Mouse (Mus musculus): ENCODE data around the gene Sh3gl2. TPM values are rescaled to one million over a fixed set of nuclear protein-coding genes. Genes with fewer than 3 reads are reported as not detected.

Sh3gl2 gene
- polyA plus RNA-seq, 1 experiment from 2014 or later: 6.3 TPM

GRCm38 (mm10) chr4:85559753-85560152, 354.8 kb downstream of the Sh3gl2 start:
- no peaks in the 10 kb centered on the region for H3K27me3 ChIP-seq (ENCODE audit: control insufficient read depth, insufficient read depth, low read depth, low read length)
- no peaks in the 10 kb centered on the region for H3K36me3 ChIP-seq (ENCODE audit: control insufficient read depth, insufficient read depth, low read length)
- H3K4me2 ChIP-seq (ENCODE audit: low read depth, low read length): no peak overlapping the region
- ATAC-seq (ENCODE audit: low read depth): no peak
- H3K9ac ChIP-seq (ENCODE audit: low read length): no peak overlapping the region
- WGBS: 49% methylated on average over 6 of the region's 6 CpGs
- H3K4me1 ChIP-seq (replicated peaks; ENCODE audit: control insufficient read depth, insufficient read depth, low read length): no peaks in the 10 kb centered on the region
- no peak overlapping the region for H3K27ac ChIP-seq (ENCODE audit: low read length)
- no peaks in the 10 kb centered on the region for H3K9me3 ChIP-seq (ENCODE audit: control insufficient read depth, low read length)
- no peak overlapping the region for H3K4me3 ChIP-seq (ENCODE audit: low read length)

DNA sequence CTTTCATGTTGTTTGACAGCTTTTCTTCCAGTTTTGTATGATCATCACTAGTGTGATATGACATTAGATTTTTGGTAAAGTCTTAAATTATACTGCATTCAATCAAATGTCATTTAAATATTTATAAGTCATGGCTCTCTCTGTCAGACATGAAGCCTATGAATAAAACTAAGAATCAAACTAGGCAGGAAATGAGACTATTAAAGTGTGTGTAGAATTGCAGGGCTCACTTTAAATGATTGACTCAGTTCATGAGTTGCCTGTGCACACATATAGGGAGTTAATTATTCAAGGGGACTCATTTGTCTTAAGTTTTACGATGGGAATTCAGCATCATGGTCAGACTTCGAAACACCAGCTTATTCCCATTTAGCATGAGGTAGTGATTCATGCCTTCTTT, 380.5 kb downstream of the Sh3gl2 start:
- H3K36me3 ChIP-seq (ENCODE audit: control insufficient read depth, insufficient read depth, low read length): no peaks in the 10 kb centered on the region
- ATAC-seq (ENCODE audit: low read depth): no peak
- H3K27me3 ChIP-seq (ENCODE audit: control insufficient read depth, insufficient read depth, low read depth, low read length): no peaks in the 10 kb centered on the region
- no peaks in the 10 kb centered on the region for H3K9me3 ChIP-seq (ENCODE audit: control insufficient read depth, low read length)
- WGBS: 88% methylated on average over 2 of the region's 2 CpGs
- no peaks in the 10 kb centered on the region; the same call in 1 of the 2 replicates for H3K4me1 ChIP-seq (replicated peaks; ENCODE audit: control insufficient read depth, insufficient read depth, low read length)
- no peak overlapping the region for H3K27ac ChIP-seq (ENCODE audit: low read length)
- H3K4me2 ChIP-seq (ENCODE audit: low read depth, low read length): no peak overlapping the region
- no peak overlapping the region for H3K4me3 ChIP-seq (ENCODE audit: low read length)
- H3K9ac ChIP-seq (ENCODE audit: low read length): no peak overlapping the region

GRCm38 (mm10) chr4:85588928-85589327, 384.0 kb downstream of the Sh3gl2 start:
- Histone ChIP-seq H3K27ac (ENCODE audit: low read length) (no peak overlapping the region), H3K36me3 (ENCODE audit: control insufficient read depth, insufficient read depth, low read length) (no peaks in the 10 kb centered on the region), H3K9ac (ENCODE audit: low read length) (no peak overlapping the region), H3K9me3 (ENCODE audit: control insufficient read depth, low read length) (no peaks in the 10 kb centered on the region), H3K4me1 (replicated peaks; ENCODE audit: control insufficient read depth, insufficient read depth, low read length) (no peaks in the 10 kb centered on the region; the same call in 1 of the 2 replicates), H3K4me2 (ENCODE audit: low read depth, low read length) (no peak overlapping the region), H3K27me3 (ENCODE audit: control insufficient read depth, insufficient read depth, low read depth, low read length) (no peaks in the 10 kb centered on the region), H3K4me3 (ENCODE audit: low read length) (no peak overlapping the region)
- peak; percentile 65; the same call in 1 of the 2 replicates for ATAC-seq (ENCODE audit: low read depth)
- WGBS: 49% methylated on average over 4 of the region's 4 CpGs

DNA sequence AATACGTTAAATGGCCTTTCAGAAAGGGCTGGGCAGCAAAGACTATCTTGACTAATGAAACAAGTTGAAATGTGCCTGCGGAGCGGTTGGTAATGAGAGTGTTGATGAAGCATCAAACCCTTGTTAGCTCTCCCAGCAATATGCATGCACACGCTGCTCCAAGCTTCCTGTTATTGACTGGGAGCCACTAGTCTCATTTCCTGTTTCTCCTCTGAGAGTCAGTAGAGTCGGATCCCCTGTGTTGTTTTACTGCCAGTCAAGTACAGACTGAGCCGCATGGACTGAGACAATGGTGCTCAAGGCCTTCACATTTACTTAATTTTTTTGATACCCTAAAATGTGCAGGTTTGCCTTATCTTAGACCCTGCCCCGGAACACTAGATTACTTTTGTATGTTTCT, 386.1 kb downstream of the Sh3gl2 start:
- no peak overlapping the region for H3K9ac ChIP-seq (ENCODE audit: low read length)
- H3K4me3 ChIP-seq (ENCODE audit: low read length): no peak overlapping the region
- H3K9me3 ChIP-seq (ENCODE audit: control insufficient read depth, low read length): no peaks in the 10 kb centered on the region
- H3K27ac ChIP-seq (ENCODE audit: low read length): no peak overlapping the region
- no peaks in the 10 kb centered on the region; the same call in 1 of the 2 replicates for H3K4me1 ChIP-seq (replicated peaks; ENCODE audit: control insufficient read depth, insufficient read depth, low read length)
- WGBS: 58% methylated on average over 7 of the region's 7 CpGs
- H3K4me2 ChIP-seq (ENCODE audit: low read depth, low read length): no peak overlapping the region
- H3K27me3 ChIP-seq (ENCODE audit: control insufficient read depth, insufficient read depth, low read depth, low read length): no peaks in the 10 kb centered on the region
- no peaks in the 10 kb centered on the region for H3K36me3 ChIP-seq (ENCODE audit: control insufficient read depth, insufficient read depth, low read length)
- ATAC-seq (ENCODE audit: low read depth): peak; percentile 51; the same call in 1 of the 2 replicates

- no peak overlapping the region for H3K9ac ChIP-seq (ENCODE audit: low read length)
- H3K9me3 ChIP-seq (ENCODE audit: control insufficient read depth, low read length): no peaks in the 10 kb centered on the region
- no peaks in the 10 kb centered on the region for H3K4me1 ChIP-seq (replicated peaks; ENCODE audit: control insufficient read depth, insufficient read depth, low read length)
- no peaks in the 10 kb centered on the region for H3K36me3 ChIP-seq (ENCODE audit: control insufficient read depth, insufficient read depth, low read length)
- no peaks in the 10 kb centered on the region for H3K27me3 ChIP-seq (ENCODE audit: control insufficient read depth, insufficient read depth, low read depth, low read length)
- no peak overlapping the region for H3K4me2 ChIP-seq (ENCODE audit: low read depth, low read length)
- no peak overlapping the region for H3K27ac ChIP-seq (ENCODE audit: low read length)
- no peak for ATAC-seq (ENCODE audit: low read depth)
- H3K4me3 ChIP-seq (ENCODE audit: low read length): no peak overlapping the region
These were observed 389.2 kb downstream of the Sh3gl2 start for GRCm38 (mm10) chr4:85594159-85594558.

- Histone ChIP-seq H3K27me3 (ENCODE audit: control insufficient read depth, insufficient read depth, low read depth, low read length) (no peaks in the 10 kb centered on the region), H3K4me2 (ENCODE audit: low read depth, low read length) (no peak overlapping the region), H3K4me1 (replicated peaks; ENCODE audit: control insufficient read depth, insufficient read depth, low read length) (no peaks in the 10 kb centered on the region), H3K9ac (ENCODE audit: low read length) (no peak overlapping the region), H3K27ac (ENCODE audit: low read length) (no peak overlapping the region), H3K4me3 (ENCODE audit: low read length) (no peak overlapping the region), H3K9me3 (ENCODE audit: control insufficient read depth, low read length) (no peaks in the 10 kb centered on the region), H3K36me3 (ENCODE audit: control insufficient read depth, insufficient read depth, low read length) (no peaks in the 10 kb centered on the region)
- 79% methylated on average over 3 of the region's 3 CpGs for WGBS
- no peak for ATAC-seq (ENCODE audit: low read depth)
These were observed 408.4 kb downstream of the Sh3gl2 start for GRCm38 (mm10) chr4:85613331-85613730.

GRCm38 (mm10) chr4:85618746-85619145, 413.8 kb downstream of the Sh3gl2 start:
- no peak for ATAC-seq (ENCODE audit: low read depth)
- Histone ChIP-seq H3K36me3 (ENCODE audit: control insufficient read depth, insufficient read depth, low read length) (no peaks in the 10 kb centered on the region), H3K9ac (ENCODE audit: low read length) (no peak overlapping the region), H3K27me3 (ENCODE audit: control insufficient read depth, insufficient read depth, low read depth, low read length) (no peaks in the 10 kb centered on the region), H3K4me2 (ENCODE audit: low read depth, low read length) (no peak overlapping the region), H3K9me3 (ENCODE audit: control insufficient read depth, low read length) (no peaks in the 10 kb centered on the region), H3K27ac (ENCODE audit: low read length) (no peak overlapping the region), H3K4me3 (ENCODE audit: low read length) (no peak overlapping the region), H3K4me1 (replicated peaks; ENCODE audit: control insufficient read depth, insufficient read depth, low read length) (no peaks in the 10 kb centered on the region)
- 83% methylated on average over 5 of the region's 5 CpGs for WGBS

DNA sequence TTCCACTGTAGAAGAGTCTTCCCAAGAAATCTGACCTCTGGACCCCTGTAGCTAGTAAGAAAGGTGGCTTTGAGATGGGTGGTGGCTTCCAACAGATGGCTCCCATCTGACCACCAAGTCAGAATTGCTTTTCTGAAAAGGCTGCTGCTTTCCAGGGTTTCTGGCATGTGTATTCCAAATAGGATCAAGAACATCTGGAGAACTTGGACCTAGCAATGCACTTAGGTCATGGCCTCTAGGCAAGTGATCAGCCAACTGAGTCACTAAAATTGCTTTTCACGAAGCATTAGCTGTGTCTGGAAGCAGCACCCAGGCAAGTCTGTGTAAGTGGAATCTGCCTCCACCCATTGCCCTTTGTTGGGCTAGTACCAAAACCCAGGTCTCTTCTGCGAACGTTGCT, 414.3 kb downstream of the Sh3gl2 start:
- no peaks in the 10 kb centered on the region for H3K27me3 ChIP-seq (ENCODE audit: control insufficient read depth, insufficient read depth, low read depth, low read length)
- H3K36me3 ChIP-seq (ENCODE audit: control insufficient read depth, insufficient read depth, low read length): no peaks in the 10 kb centered on the region
- H3K4me1 ChIP-seq (replicated peaks; ENCODE audit: control insufficient read depth, insufficient read depth, low read length): no peaks in the 10 kb centered on the region
- no peak overlapping the region for H3K4me2 ChIP-seq (ENCODE audit: low read depth, low read length)
- no peaks in the 10 kb centered on the region for H3K9me3 ChIP-seq (ENCODE audit: control insufficient read depth, low read length)
- H3K9ac ChIP-seq (ENCODE audit: low read length): no peak overlapping the region
- no peak overlapping the region for H3K4me3 ChIP-seq (ENCODE audit: low read length)
- WGBS: 71% methylated on average over 3 of the region's 3 CpGs
- no peak overlapping the region for H3K27ac ChIP-seq (ENCODE audit: low read length)
- ATAC-seq (ENCODE audit: low read depth): no peak

DNA sequence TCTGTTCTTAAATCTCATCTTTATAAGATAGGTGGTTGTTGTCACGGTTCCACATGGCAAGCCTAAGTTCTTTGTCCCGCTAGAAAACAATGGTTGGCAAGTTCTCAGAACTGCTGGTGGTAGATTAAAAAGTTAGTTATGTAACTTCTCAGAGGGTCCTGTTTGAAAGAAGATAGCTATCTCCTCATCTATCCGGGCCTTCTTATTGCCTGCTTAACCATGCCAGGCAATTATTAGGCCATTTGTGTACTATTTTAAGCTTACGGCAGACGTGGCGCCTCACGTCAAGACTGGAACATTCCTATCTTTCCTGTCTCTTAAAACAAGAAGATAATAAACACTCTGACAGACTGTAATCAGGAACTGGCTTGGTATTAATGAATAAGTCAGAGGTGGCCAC, 424.5 kb downstream of the Sh3gl2 start:
- Histone ChIP-seq H3K27me3 (ENCODE audit: control insufficient read depth, insufficient read depth, low read depth, low read length) (no peaks in the 10 kb centered on the region), H3K9me3 (ENCODE audit: control insufficient read depth, low read length) (no peaks in the 10 kb centered on the region), H3K9ac (ENCODE audit: low read length) (no peak overlapping the region), H3K4me1 (replicated peaks; ENCODE audit: control insufficient read depth, insufficient read depth, low read length) (0 out of 2 replicates have a peak, but pooled peaks cover 8% of the 10 kb centered on the region), H3K27ac (ENCODE audit: low read length) (no peak overlapping the region), H3K4me3 (ENCODE audit: low read length) (no peak overlapping the region), H3K4me2 (ENCODE audit: low read depth, low read length) (0 out of 2 replicates have a peak overlapping the region, but pooled peaks have one; percentile 13), H3K36me3 (ENCODE audit: control insufficient read depth, insufficient read depth, low read length) (no peaks in the 10 kb centered on the region)
- no peak for ATAC-seq (ENCODE audit: low read depth)
- 40% methylated on average over 7 of the region's 7 CpGs for WGBS

DNA sequence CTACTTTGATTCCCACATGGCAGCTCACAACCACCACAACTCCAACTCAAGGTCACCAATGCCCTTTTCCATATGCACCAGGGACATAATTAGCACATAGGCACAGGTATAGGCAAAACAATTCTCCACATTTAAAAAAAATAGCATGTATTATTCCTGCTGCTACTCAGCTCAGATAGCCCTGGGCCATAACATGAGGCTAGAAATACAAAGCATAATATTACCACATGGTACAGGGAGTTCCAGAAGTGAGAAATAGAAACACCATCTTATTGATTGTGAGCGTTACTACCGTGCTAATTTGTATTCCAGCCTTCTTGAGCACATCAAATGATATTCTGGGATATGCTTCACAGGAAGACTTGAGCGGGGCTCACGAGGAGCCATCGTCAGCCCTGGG, 464.3 kb downstream of the Sh3gl2 start:
- Histone ChIP-seq H3K4me3 (ENCODE audit: low read length) (no peak overlapping the region), H3K27me3 (ENCODE audit: control insufficient read depth, insufficient read depth, low read depth, low read length) (no peaks in the 10 kb centered on the region), H3K36me3 (ENCODE audit: control insufficient read depth, insufficient read depth, low read length) (no peaks in the 10 kb centered on the region), H3K4me1 (replicated peaks; ENCODE audit: control insufficient read depth, insufficient read depth, low read length) (0 out of 2 replicates have a peak, but pooled peaks cover 10% of the 10 kb centered on the region), H3K9me3 (ENCODE audit: control insufficient read depth, low read length) (no peaks in the 10 kb centered on the region), H3K4me2 (ENCODE audit: low read depth, low read length) (no peak overlapping the region), H3K9ac (ENCODE audit: low read length) (no peak overlapping the region), H3K27ac (ENCODE audit: low read length) (no peak overlapping the region; the same call in 1 of the 2 replicates)
- WGBS: 86% methylated on average over 5 of the region's 5 CpGs
- no peak for ATAC-seq (ENCODE audit: low read depth)

Data from lung, embryonic 16.5 days (tissue).